Mouse (Mus musculus) embryonic fibroblast, embryonic 13.5 days (primary cell): ENCODE results near the gene Mrps12.

Experiments used
- CTCF ChIP-seq: IDR thresholded peaks from 2 replicates; pipeline ENCODE4 v1.5.1; 2011; ENCODE audit warnings: mild to moderate bottlenecking, control low read depth, low read length, moderate library complexity, borderline replicate concordance; ENCODE audit not compliant: insufficient read depth
- POLR2A ChIP-seq: IDR thresholded peaks from 2 replicates; pipeline ENCODE4 v1.6.1; 2011; ENCODE audit warnings: low read depth, mild to moderate bottlenecking, control low read depth, low read length, moderate library complexity

- TF ChIP-seq POLR2A (no peak), CTCF (no peak)
Observed at GRCm38 (mm10) chr7:28694423-28694822, 47.2 kb downstream of the Mrps12 start.
